Mouse (Mus musculus) heart, adult 2 months (tissue): ENCODE measurements at regions not wholly inside any gene's neighbourhood (a gene's known extent, or its start where the extent isn't known, plus 50 kb on each side); places are given as distances from the start of the nearest gene placed in this dataset.

Experiments used
- DNase-seq, 2 experiments: peaks; one replicate each; pipeline ENCODE4 v3.0.0; 2021
- H3K27ac ChIP-seq: fragments of 200-600 bp; 2 replicates; pipeline ENCODE4 v1.8.1; 2022
- H3K27me3 ChIP-seq: fragments of 200-500 bp; 2 replicates; pipeline ENCODE4 v1.6.1; 2012; ENCODE audit warnings: mild to moderate bottlenecking, low read length, inconsistent platforms, mixed read lengths; ENCODE audit not compliant: control insufficient read depth, insufficient read depth
- H3K36me3 ChIP-seq: fragments of 200-500 bp; 2 replicates; pipeline ENCODE4 v1.6.1; 2012; ENCODE audit warnings: low read length, inconsistent platforms; ENCODE audit not compliant: control insufficient read depth, insufficient read depth
- H3K4me1 ChIP-seq: fragments of 200-500 bp; 2 replicates; pipeline ENCODE4 v1.6.1; 2011; ENCODE audit warnings: low read length; ENCODE audit not compliant: control insufficient read depth, insufficient read depth
- H3K4me3 ChIP-seq: fragments of 200-600 bp; 2 replicates; pipeline ENCODE4 v1.8.1; 2022
- H3K79me2 ChIP-seq: fragments of 200-500 bp; replicated peaks from 2 replicates; pipeline ENCODE4 v1.6.1; 2012; ENCODE audit warnings: mild to moderate bottlenecking, inconsistent platforms, low read length, moderate library complexity, mixed read lengths; ENCODE audit not compliant: control insufficient read depth, insufficient read depth
- H3K9ac ChIP-seq: fragments of 200-500 bp; 2 replicates; pipeline ENCODE4 v1.6.1; 2012; ENCODE audit warnings: low read depth, mild to moderate bottlenecking, control low read depth, inconsistent platforms, low read length, mixed read lengths
- CTCF ChIP-seq: fragments of 200-600 bp; IDR thresholded peaks from 2 replicates; pipeline ENCODE4 v1.8.1; 2022; ENCODE audit warnings: antibody characterized with exemption, mild to moderate bottlenecking, moderate library complexity
- EP300 ChIP-seq: fragments of 200-500 bp; IDR thresholded peaks from 2 replicates; pipeline ENCODE4 v1.6.1; 2011; ENCODE audit warnings: low read depth, low read length, control low read depth; ENCODE audit not compliant: insufficient read depth
- POLR2A ChIP-seq: fragments of 200-500 bp; IDR thresholded peaks from 2 replicates; pipeline ENCODE4 v1.6.1; 2011; ENCODE audit warnings: mild to moderate bottlenecking, low read depth, low read length, control low read depth; ENCODE audit not compliant: insufficient read depth
- WGBS: fragments of 180-500 bp; shearing (Covaris S2); methylation state at CpG from one replicate; pipeline ENCODE4 v1.1.7; 2018; 5-methylcytosine and 5-hydroxymethylcytosine counted together
- intact Hi-C: fragments of 180-260 bp; cut with DNase I; formaldehyde crosslinking; loops from one replicate; pipeline ENCODE4 v1.15.1; 2025

DNA sequence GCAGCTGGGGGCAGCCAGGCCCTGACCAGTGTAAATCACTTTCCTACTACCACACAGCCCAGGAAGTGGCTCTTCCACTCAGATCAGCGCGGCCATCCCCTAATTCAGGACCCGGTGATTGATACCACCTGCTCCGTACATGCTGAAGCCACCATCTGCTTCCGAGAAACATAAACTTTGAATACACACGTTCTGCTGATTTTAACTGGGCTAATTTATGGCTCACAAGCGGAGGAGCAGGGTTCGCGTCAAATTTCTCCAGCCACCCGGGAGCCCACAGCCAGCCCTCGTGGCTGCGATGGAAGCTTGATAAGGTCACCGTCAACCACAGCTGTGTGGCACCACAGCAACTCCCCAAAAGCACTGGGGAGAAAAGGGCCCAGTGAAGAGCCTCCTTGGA, 72.0 kb upstream of the Nkx1-1 start:
- no peak overlapping the region for H3K9ac ChIP-seq
- TF ChIP-seq POLR2A, result no peak
- TF ChIP-seq CTCF, result no peak
- H3K4me1 ChIP-seq, result no peaks in the 10 kb centered on the region
- no peak for DNase-seq
- 71% methylated on average over 13 of the region's 13 CpGs for WGBS
- H3K36me3 ChIP-seq, result no peaks in the 10 kb centered on the region
- no peaks in the 10 kb centered on the region for H3K27me3 ChIP-seq
- H3K79me2 ChIP-seq, result no peaks in the 10 kb centered on the region
- intact Hi-C loops, result no loop called here
- H3K4me3 ChIP-seq, result no peak overlapping the region
- no peak overlapping the region for H3K27ac ChIP-seq

- 63% methylated on average over 23 of the region's 23 CpGs for WGBS
- Histone ChIP-seq H3K79me2 (no peaks in the 10 kb centered on the region), H3K4me1 (no peaks in the 10 kb centered on the region), H3K36me3 (no peaks in the 10 kb centered on the region), H3K9ac (no peak overlapping the region), H3K27me3 (no peaks in the 10 kb centered on the region), H3K27ac (no peak overlapping the region), H3K4me3 (no peak overlapping the region)
- no peak for TF ChIP-seq CTCF
- no peak for TF ChIP-seq EP300
- TF ChIP-seq POLR2A, result no peak
- intact Hi-C loops, result no loop called here
- no peak for DNase-seq
Measured at GRCm38 (mm10) chr5:33501735-33502495, 68.1 kb upstream of the Nkx1-1 start.

GRCm38 (mm10) chr5:33501211-33501610, 67.4 kb upstream of the Nkx1-1 start:
- TF ChIP-seq CTCF (no peak), POLR2A (no peak), EP300 (no peak)

GRCm38 (mm10) chr5:33495900-33496529, 62.2 kb upstream of the Nkx1-1 start:
- Histone ChIP-seq H3K79me2 (no peaks in the 10 kb centered on the region), H3K27ac (no peak overlapping the region), H3K27me3 (no peaks in the 10 kb centered on the region), H3K4me3 (no peak overlapping the region), H3K9ac (no peak overlapping the region), H3K4me1 (no peaks in the 10 kb centered on the region), H3K36me3 (no peaks in the 10 kb centered on the region)
- TF ChIP-seq POLR2A (no peak), EP300 (no peak), CTCF (peak; percentile 93)
- intact Hi-C loops, result loop anchor here (1.0 kb wide), 2 partner anchors 93 to 103 kb away; no protein-coding TSS in a partner anchor
- WGBS, result 32% methylated on average over 6 of the region's 6 CpGs
- peak; percentile 63 to 78 for DNase-seq

More at GRCm38 (mm10) chr5:33501211-33501610, 67.4 kb upstream of the Nkx1-1 start:
- intact Hi-C loops, result no loop called here
- no peaks in the 10 kb centered on the region for H3K4me1 ChIP-seq
- 46% methylated on average over 7 of the region's 7 CpGs for WGBS
- H3K36me3 ChIP-seq, result no peaks in the 10 kb centered on the region
- H3K4me3 ChIP-seq, result no peak overlapping the region
- no peaks in the 10 kb centered on the region for H3K79me2 ChIP-seq
- no peak overlapping the region for H3K9ac ChIP-seq
- H3K27me3 ChIP-seq, result no peaks in the 10 kb centered on the region
- H3K27ac ChIP-seq, result no peak overlapping the region
- DNase-seq, result no peak

GRCm38 (mm10) chr5:33495276-33495675, 61.5 kb upstream of the Nkx1-1 start:
- H3K79me2 ChIP-seq, result no peaks in the 10 kb centered on the region
- no peak for DNase-seq
- intact Hi-C loops, result no loop called here
- no peaks in the 10 kb centered on the region for H3K36me3 ChIP-seq
- H3K27ac ChIP-seq, result no peak overlapping the region
- no peak for TF ChIP-seq POLR2A
- TF ChIP-seq EP300, result no peak
- TF ChIP-seq CTCF, result no peak
- no peaks in the 10 kb centered on the region for H3K27me3 ChIP-seq
- WGBS, result 77% methylated on average over 6 of the region's 6 CpGs
- no peak overlapping the region for H3K9ac ChIP-seq
- no peaks in the 10 kb centered on the region for H3K4me1 ChIP-seq
- H3K4me3 ChIP-seq, result no peak overlapping the region
